Mouse (Mus musculus): ENCODE results near the gene Leng9.
"Not testable (repeated sequence)": the region's sequence is repeated elsewhere in the genome, so short reads cannot be mapped to it uniquely, and the experiment has no call there.

Leng9 gene

GRCm38 (mm10) chr7:4150059-4150541, at the start of gene Leng9:
TSS of gene Leng9 (minus strand) at chr7:4150374.
- no peak for DNase-seq (ENCODE audit: extremely low spot score, low read depth, low spot score)

DNA sequence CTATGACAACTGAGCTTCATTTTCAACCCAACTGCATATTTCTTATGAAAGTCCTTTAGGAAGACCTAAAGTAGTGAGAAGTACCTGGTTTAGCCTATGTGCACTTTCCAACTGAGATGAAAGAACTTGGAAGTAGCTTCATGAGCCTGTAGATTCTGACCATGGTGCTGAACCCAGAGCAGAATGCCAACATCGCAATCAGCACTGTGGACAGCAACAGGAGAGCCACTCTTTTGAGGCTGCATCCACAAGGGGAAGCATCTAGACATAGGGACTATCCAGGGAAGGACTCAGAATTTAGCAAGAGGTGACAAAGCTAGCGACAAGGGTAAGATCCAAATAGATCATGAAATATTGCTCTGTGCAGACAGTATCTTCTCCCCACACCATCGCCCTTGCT, 28.3 kb upstream of the Leng9 start:
- no peak for DNase-seq (ENCODE audit: extremely low spot score, low read depth, low spot score)

DNA sequence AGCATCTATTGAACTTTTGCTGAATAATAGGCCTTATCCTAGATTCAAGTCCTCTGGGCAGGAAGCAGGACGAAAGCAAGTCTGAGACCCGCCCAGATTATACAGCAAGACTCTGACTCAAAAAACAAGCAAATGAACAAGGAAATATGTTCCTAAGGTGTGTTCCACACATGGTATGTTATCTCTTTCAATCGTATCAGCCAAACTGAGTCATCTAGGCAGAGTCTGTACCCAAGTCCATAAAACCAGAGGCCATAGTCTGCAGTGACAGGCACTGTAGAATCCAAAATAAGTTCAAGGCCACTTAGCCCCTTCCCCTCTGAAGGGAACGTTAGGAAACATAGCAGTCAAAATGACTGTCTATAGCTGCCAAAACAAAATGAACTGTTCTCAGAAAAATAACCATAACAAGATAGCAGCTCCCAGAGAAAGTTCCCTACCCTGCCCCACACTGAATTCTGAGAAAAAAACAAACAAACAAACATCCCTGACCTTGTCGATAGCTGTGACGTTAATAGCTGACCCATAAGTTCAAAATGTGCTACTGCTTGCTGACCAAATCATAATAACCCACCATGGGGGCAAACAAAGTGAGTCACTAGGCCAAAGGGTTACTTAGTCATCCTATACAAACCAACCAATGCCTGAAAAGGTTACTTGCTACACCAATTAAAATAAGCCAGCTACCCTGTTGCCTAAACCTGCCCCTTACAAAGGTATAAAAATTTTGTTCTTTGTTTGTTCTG, 20.2 kb upstream of the Leng9 start:
- DNase-seq (ENCODE audit: extremely low spot score, low read depth, low spot score), result no peak

DNA sequence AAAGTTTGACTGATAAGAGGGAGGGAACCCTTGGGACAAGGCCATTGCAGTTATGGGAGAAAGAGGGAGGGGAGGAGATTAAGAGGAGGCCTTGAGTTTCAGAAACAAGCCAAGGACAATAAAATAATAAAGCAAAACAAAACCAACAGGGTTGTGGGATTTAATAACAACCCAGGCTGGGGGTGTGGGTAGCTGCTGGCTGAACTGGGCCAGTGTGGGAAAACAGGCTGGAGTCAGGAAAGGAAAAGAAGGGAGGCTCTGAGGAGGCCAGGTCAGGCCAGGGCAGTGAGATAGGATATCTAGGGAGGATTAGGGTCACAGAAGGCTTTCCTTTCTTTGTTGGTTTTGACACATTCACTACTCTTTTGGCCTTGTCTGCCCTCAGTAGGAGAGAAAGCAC, 16.9 kb upstream of the Leng9 start:
- DNase-seq (ENCODE audit: extremely low spot score, low read depth, low spot score), result no peak

DNA sequence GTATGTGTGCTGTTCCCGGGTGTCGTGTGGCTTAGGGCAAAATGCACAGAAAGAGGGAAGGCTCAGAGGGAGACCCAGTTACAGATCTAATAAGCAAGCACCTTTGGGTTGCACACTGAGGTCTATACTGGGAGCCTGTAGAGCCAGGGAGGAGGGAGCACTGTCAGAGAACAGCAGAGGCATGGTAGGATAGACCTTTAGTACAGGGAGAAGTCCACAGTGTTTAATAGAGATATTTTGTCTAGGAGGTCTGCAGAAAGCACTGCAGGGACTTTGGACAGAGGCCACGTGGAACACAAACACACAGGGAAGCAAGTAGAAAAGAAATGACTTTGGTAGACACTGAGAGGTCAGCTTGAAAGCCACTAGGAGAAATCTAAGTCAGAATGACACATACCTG, 15.1 kb upstream of the Leng9 start:
- DNase-seq (ENCODE audit: extremely low spot score, low read depth, low spot score), result no peak

GRCm38 (mm10) chr7:4164090-4164910, 14.1 kb upstream of the Leng9 start, which contains the start of gene Cdc42ep5:
TSS of gene Cdc42ep5 (minus strand) at chr7:4164860.
- no peak for DNase-seq (ENCODE audit: extremely low spot score, low read depth, low spot score)

DNA sequence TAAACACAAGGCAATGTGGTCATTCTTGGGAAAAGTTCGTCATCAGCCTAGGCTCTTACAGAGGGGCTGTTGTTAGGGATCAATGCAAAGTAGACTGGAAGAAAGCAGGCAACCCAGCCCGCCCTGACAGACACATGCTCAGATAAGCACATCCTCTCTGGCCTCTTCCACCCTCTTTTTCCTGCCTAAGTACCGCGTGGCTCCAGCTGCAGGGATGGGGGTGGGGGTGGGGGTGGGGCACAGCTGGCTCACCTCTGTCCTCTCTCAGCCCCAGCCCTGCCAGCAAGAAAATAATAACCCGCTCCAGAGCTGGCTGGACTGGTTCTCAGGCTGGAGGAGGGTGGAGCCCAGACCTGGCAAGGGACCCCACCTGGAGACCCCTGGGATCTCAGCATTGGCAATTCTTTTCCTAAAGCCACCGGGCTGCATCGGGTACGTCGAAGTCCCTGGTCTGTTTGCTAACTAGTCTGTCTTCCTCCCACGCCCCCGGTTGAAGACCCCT, 13.4 kb upstream of the Leng9 start:
- no peak for DNase-seq (ENCODE audit: extremely low spot score, low read depth, low spot score)

- DNase-seq (ENCODE audit: extremely low spot score, low read depth, low spot score), result not testable (repeated sequence)
Measured at GRCm38 (mm10) chr7:4161596-4161995, 11.4 kb upstream of the Leng9 start.

DNA sequence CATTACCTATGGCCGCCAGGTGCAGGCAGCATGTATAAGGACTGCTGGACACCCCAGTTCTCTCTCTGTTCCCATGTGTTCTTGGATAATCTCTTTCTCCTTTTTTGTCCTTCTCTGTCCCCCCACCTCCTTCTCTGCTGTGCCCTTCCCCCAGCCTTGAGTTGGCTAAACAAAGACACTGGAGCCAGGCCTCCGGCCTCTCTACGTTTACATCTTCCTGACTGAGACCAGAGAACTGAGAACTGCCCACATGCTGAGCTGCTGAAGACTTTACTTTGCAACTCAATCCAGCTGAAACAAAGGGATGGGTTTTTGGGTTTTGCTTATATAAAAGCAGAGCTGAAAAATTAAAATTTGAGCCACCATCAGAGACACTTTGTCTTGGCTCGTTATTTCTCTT, 4.8 kb upstream of the Leng9 start:
- no peak for DNase-seq (ENCODE audit: extremely low spot score, low read depth, low spot score)

GRCm38 (mm10) chr7:4154356-4154755, 4.2 kb upstream of the Leng9 start:
- no peak for DNase-seq (ENCODE audit: extremely low spot score, low read depth, low spot score)

DNA sequence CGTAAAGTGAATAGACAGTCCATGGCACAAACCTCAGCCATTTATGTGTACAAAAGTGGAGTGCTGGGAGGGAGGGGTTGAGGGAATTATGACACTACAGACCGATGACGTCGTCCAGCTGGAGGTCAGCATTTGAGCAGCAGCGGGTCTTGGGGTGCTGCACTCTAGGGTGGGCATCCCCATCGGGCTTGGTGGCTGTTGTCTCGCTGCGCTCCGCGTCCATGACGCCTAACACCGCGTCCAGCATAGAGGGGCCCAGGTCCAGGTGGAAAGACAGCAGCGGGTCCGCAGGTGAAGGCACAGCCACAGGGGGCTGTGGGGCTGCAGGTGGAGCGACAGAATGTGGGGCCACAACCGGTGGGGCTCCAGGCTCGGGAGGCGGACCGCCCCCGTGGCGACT, 1.1 kb upstream of the Leng9 start:
- no peak for DNase-seq (ENCODE audit: extremely low spot score, low read depth, low spot score)

- no peak for DNase-seq (ENCODE audit: extremely low spot score, low read depth, low spot score)
Measured at GRCm38 (mm10) chr7:4150811-4151221, 642 bp upstream of the Leng9 start.

GRCm38 (mm10) chr7:4149209-4150054, 742 bp downstream of the Leng9 start:
- no peak for DNase-seq (ENCODE audit: extremely low spot score, low read depth, low spot score)

DNA sequence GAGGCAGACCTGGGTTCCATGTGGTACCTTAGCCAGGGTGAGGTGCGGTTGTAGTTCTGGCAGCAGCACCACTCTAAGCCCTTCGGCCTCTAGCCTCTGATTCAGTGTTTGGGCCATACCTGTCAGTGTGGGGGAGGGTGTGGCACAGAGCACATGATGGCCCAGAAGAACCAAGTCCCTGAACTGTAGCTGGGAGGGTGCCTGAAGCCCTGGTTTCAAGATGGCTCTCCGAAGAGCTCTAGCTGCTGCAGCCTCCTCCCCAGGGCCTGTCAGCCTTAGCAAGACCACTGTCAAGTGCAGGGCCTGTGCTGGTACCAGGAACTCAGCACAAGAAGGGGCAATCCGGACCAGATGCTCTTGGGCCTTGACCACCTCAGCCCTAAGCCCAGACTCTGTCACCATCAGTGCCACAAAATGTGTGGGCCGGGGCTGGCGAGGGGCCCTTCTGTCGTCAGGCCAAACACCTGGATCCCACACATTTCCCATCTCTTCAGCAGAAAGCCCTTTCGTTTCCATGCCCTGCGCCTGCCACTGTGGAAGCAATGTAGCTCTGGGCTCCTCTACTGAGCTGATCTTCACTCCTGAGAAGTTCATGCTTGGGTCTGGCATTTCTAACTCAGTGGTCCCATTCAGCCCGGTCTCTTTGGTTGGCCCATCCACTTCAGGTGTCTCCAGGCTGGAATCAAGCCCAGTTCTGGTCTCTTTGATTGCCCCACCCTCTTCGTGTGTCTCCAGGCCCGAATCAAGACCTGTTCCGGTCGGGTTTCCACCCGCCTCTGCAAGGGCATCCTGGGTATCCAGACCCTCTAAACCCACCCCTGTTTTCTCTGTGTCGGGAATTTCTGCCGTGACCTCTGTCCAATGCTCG, 1.6 kb downstream of the Leng9 start:
- no peak for DNase-seq (ENCODE audit: extremely low spot score, low read depth, low spot score)

DNA sequence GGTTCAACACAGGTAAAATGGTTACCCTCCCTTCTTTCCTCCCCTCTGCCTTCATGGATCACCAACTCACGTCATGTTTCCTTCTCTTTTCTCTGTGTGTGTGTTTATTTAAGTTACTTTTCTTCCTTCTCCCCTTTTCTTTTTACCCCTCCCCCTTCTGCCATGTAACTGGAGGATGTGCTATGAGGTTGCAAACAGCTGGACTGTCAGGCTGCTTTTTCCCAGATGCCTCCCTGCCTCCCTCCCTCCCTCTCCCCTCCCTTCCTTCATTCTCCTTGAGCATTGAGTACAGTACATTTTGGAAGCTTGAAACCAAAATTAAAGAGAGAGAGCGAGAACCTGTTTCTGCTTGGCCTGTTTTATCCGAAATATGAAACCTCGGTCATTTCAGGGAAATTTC, 2.3 kb downstream of the Leng9 start:
- no peak for DNase-seq (ENCODE audit: extremely low spot score, low read depth, low spot score)

DNA sequence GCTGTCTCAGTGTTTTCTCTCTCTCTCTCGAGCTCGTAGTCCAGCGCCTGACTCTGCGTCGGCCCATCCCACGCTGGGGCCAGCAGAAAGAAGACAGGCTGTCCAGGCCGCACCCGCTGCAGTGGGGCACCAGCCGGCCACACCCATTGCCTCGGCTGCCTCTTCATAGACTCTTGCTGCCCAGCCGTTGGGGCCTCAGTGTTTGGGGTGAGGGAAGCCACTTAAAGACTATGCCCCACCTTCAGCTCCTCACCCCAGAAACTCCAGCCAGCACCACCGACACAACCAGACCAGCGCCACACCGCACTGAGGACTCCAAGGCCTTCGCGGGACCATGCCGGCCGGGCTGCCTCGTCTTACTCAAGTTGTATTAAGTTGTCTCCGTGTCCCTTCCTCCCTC, 2.8 kb downstream of the Leng9 start:
- no peak for DNase-seq (ENCODE audit: extremely low spot score, low read depth, low spot score)

GRCm38 (mm10) chr7:4146241-4147180, 3.7 kb downstream of the Leng9 start:
- no peak for DNase-seq (ENCODE audit: extremely low spot score, low read depth, low spot score)

DNA sequence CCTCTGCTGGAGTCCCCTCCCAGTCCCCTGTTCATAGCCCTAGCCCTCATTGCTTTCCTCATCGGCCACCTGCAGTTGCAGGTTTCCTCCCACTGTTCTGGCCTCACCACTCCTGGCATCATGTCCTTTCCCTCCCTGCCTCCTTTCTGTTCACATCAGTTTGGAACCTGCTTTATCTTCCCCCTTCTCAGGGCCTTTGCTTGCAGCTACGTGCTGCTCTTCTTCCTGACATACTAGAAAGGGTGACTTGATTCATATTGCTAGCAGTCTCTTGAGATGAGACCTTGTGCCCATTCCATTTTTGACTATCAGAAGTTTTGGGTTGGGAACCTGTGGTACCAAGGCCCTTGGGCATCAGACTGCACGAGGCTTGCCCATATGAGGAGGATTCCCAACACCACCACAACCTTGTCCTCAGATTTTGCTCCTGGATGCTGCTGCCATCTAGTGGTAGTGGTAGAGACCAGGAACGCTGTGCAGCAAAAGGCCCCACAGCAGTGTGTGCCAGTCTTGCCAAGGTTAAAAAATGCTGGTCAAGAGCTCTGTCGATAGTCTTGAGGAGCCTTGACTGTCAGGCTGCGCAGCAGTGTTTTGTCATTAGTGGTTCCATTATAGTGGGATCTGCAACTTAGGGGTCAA, 4.5 kb downstream of the Leng9 start:
- no peak for DNase-seq (ENCODE audit: extremely low spot score, low read depth, low spot score)
